Mouse (Mus musculus) CD8-positive naive resting alpha-beta T cell, adult 2 months (primary cell): ENCODE measurements around the gene Lrrc38.
"Not testable (repeated sequence)": the region's sequence is repeated elsewhere in the genome, so short reads cannot be mapped to it uniquely, and the experiment has no call there.

Experiments used
- DNase-seq, 2 experiments: peaks; one replicate each; pipeline ENCODE4 v3.0.0; 2022; ENCODE audit warnings: low read depth in 2 of 2, low spot score in 2 of 2

Gene Lrrc38

GRCm38 (mm10) chr4:143349484-143349906, at the start of gene Lrrc38:
Gene Lrrc38, plus strand, starts transcription at chr4:143349757.
- no peak for DNase-seq

GRCm38 (mm10) chr4:143300113-143300688, 49.4 kb upstream of the Lrrc38 start:
- no peak for DNase-seq

GRCm38 (mm10) chr4:143301042-143301441, 48.5 kb upstream of the Lrrc38 start:
- DNase-seq = no peak

- no peak for DNase-seq
Measured at GRCm38 (mm10) chr4:143301875-143302274, 47.7 kb upstream of the Lrrc38 start.

GRCm38 (mm10) chr4:143302279-143302890, 47.2 kb upstream of the Lrrc38 start:
- no peak for DNase-seq

GRCm38 (mm10) chr4:143305031-143305430, 44.5 kb upstream of the Lrrc38 start:
- DNase-seq = no peak

- DNase-seq = no peak
Measured at GRCm38 (mm10) chr4:143305987-143306772, 43.4 kb upstream of the Lrrc38 start.

GRCm38 (mm10) chr4:143311341-143311740, 38.2 kb upstream of the Lrrc38 start:
- DNase-seq = no peak

- DNase-seq = no peak
Measured at GRCm38 (mm10) chr4:143313299-143313698, 36.3 kb upstream of the Lrrc38 start.

GRCm38 (mm10) chr4:143324176-143324924, 25.2 kb upstream of the Lrrc38 start:
- DNase-seq = no peak

- no peak for DNase-seq
Measured at GRCm38 (mm10) chr4:143324925-143325624, 24.5 kb upstream of the Lrrc38 start.

GRCm38 (mm10) chr4:143325625-143325941, 24.0 kb upstream of the Lrrc38 start:
- DNase-seq = peak in 1 of 2 experiments; percentile 12

- DNase-seq = no peak
Measured at GRCm38 (mm10) chr4:143330566-143330965, 19.0 kb upstream of the Lrrc38 start.

GRCm38 (mm10) chr4:143331787-143332186, 17.8 kb upstream of the Lrrc38 start:
- DNase-seq = no peak

- no peak for DNase-seq
Measured at GRCm38 (mm10) chr4:143334145-143334544, 15.4 kb upstream of the Lrrc38 start.

GRCm38 (mm10) chr4:143334995-143335394, 14.6 kb upstream of the Lrrc38 start:
- no peak for DNase-seq

GRCm38 (mm10) chr4:143336096-143336495, 13.5 kb upstream of the Lrrc38 start:
- DNase-seq = no peak

- no peak for DNase-seq
Measured at GRCm38 (mm10) chr4:143339808-143340207, 9.7 kb upstream of the Lrrc38 start.

GRCm38 (mm10) chr4:143341470-143341869, 8.1 kb upstream of the Lrrc38 start:
- DNase-seq = no peak

- not testable (repeated sequence) for DNase-seq
Measured at GRCm38 (mm10) chr4:143345491-143345890, 4.1 kb upstream of the Lrrc38 start.

GRCm38 (mm10) chr4:143348678-143349077, 879 bp upstream of the Lrrc38 start:
- no peak for DNase-seq
